Mouse (Mus musculus) stomach, embryonic 15.5 days (tissue): Measurements from ENCODE around the gene Gm49027. TPM values are rescaled to one million over a fixed set of nuclear protein-coding genes. Genes with fewer than 3 reads are reported as not detected.

Source experiments
- ATAC-seq: fragments of 200-750 bp; cut with Nextera tagmentation; 2 replicates; pipeline ENCODE4 v1.8.0; 2017; ENCODE audit warnings: low read depth, moderate number of reproducible peaks, moderate TSS enrichment; ENCODE audit not compliant: insufficient read depth, low FRiP score
- H3K27ac ChIP-seq: fragments of 300-500 bp; sonication (generic); 2 replicates; pipeline ENCODE4 v1.5.1; 2015; ENCODE audit warnings: mild to moderate bottlenecking, inconsistent platforms
- H3K27me3 ChIP-seq: fragments of 300-500 bp; sonication (generic); replicated peaks from 2 replicates; pipeline ENCODE4 v1.6.1; 2015; ENCODE audit warnings: inconsistent platforms
- H3K36me3 ChIP-seq: fragments of 300-500 bp; sonication (generic); 2 replicates; pipeline ENCODE4 v1.6.1; 2015; ENCODE audit warnings: inconsistent platforms
- H3K4me1 ChIP-seq: fragments of 300-500 bp; sonication (generic); 2 replicates; pipeline ENCODE4 v1.6.1; 2015; ENCODE audit warnings: inconsistent platforms
- H3K4me2 ChIP-seq: fragments of 300-500 bp; sonication (generic); 2 replicates; pipeline ENCODE4 v1.6.1; 2015; ENCODE audit warnings: mild to moderate bottlenecking, inconsistent platforms
- H3K4me3 ChIP-seq: fragments of 300-500 bp; sonication (generic); replicated peaks from 2 replicates; pipeline ENCODE4 v1.5.1; 2015; ENCODE audit warnings: inconsistent platforms
- H3K9ac ChIP-seq: fragments of 300-500 bp; sonication (generic); 2 replicates; pipeline ENCODE4 v1.6.1; 2015; ENCODE audit warnings: inconsistent platforms
- H3K9me3 ChIP-seq: fragments of 300-500 bp; sonication (generic); 2 replicates; pipeline ENCODE4 v1.6.1; 2016; ENCODE audit warnings: inconsistent platforms
- WGBS: fragments of 180-500 bp; shearing (Covaris S2); methylation state at CpG from one replicate; pipeline ENCODE4 v1.1.7; 2015; 5-methylcytosine and 5-hydroxymethylcytosine counted together
- polyA plus RNA-seq: library from polyadenylated mRNA; unstranded; fragments of >200 nt; fragmentation: Nextera tagmentation; extraction: Ambion mirVana; gene quantifications from 2 replicates; pipeline ENCODE4 v1.2.1, GENCODE M21; 2015

The Gm49027 gene
- polyA plus RNA-seq, result 7.5 and 8.2 TPM in 2 replicates

DNA sequence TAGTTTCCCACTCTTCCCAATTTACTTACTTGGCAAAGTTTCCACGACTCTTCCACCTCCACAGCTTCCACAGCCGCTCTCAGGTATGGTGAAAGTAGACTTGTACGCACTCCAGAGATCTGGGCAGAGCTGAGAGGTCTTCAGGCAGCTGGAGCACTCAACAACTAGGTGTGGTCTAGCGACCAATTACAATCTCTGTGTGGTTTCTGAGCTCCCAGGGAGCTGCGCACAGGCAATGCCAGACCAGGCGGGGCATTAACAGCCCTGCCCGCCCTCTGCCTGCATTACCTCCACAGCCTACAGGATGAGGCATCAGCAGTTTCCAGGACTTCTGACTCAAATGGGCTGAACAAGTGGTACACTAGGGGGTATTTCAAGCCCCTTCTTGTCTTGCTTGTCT lies at the start of gene Gm49027:
Gm49027 (minus strand) TSS at position 208 of the 400 bp plus-strand sequence.
- ATAC-seq, result no peak
- Histone ChIP-seq H3K27me3 (no peaks in the 10 kb centered on the region), H3K4me1 (peaks cover 11% of the 10 kb centered on the region; the same call in 1 of the 2 replicates), H3K9ac (no peak within 1 kb of the TSS), H3K36me3 (no peaks in the 10 kb centered on the region), H3K4me3 (peak within 1 kb of the TSS; percentile 85), H3K9me3 (no peaks in the 10 kb centered on the region), H3K4me2 (peak within 1 kb of the TSS; percentile 58), H3K27ac (no peak within 1 kb of the TSS)
- WGBS, result 80% methylated on average over 7 of the region's 7 CpGs

- H3K9me3 ChIP-seq, result no peaks in the 10 kb centered on the region
- H3K36me3 ChIP-seq, result no peaks in the 10 kb centered on the region; the same call in 1 of the 2 replicates
- 63% methylated on average over 8 of the region's 8 CpGs for WGBS
- H3K4me3 ChIP-seq, result peak overlapping the region; percentile 83
- ATAC-seq, result no peak; the same call in 1 of the 2 replicates
- no peak overlapping the region for H3K27ac ChIP-seq
- 0 out of 2 replicates have a peak, but pooled peaks cover 4% of the 10 kb centered on the region for H3K4me1 ChIP-seq
- no peaks in the 10 kb centered on the region for H3K27me3 ChIP-seq
- no peak overlapping the region for H3K9ac ChIP-seq
- H3K4me2 ChIP-seq, result peak overlapping the region; percentile 85
Observed at GRCm38 (mm10) chr5:123573362-123573761, 48.1 kb upstream of the Gm49027 start.

DNA sequence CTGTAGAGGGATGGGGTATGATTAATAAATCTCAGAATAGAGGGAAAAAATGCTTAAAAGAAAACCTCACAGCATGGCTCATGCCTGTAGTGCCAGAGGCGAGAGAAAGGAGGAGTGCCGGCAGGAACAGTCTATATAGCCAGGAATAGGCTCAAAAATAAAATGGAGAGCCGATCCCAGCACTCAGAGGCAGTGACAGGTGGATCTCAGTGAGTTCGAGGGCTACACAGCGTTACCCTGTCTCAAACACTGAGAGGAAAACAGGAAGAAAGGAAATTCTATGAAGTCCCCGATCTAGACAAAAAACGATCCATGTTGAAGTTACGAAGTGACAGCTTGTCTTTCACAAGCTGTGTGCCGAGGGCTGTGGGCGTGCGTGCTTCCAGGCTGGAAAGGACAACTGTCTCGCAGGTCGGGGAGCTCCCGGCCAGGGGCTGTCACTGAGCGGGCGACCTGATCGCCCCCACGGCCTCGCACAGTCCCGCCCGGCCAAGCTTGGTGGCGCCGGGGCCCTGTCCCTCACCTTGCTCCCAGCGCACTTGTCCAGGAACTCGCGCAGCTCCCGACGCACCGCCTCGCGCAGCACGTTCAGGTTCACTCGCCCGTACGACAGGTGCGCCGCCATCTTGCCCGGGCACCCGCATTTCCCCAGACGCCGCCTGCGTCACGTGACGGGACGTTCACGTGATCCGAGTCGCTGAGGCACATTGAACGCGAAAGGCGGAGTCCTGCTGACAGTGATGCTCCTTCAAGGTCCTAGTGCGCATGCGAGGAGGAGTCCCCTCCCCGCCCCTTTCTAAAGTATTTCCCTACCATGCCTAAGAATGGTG lies 47.3 kb upstream of the Gm49027 start, which contains the start of gene Vps33a:
Vps33a (minus strand) TSS at position 682 of the 830 bp plus-strand sequence.
- peak within 1 kb of the TSS; percentile 83 for H3K4me3 ChIP-seq
- H3K9me3 ChIP-seq, result no peaks in the 10 kb centered on the region
- ATAC-seq, result peak; percentile 91
- H3K9ac ChIP-seq, result peak within 1 kb of the TSS; percentile 47
- H3K36me3 ChIP-seq, result peaks cover 4% of the 10 kb centered on the region; the same call in 1 of the 2 replicates
- H3K4me2 ChIP-seq, result peak within 1 kb of the TSS; percentile 85
- no peaks in the 10 kb centered on the region for H3K27me3 ChIP-seq
- WGBS, result under 1% methylated on average over 54 of the region's 54 CpGs
- H3K4me1 ChIP-seq, result 0 out of 2 replicates have a peak, but pooled peaks cover 4% of the 10 kb centered on the region
- H3K27ac ChIP-seq, result 0 out of 2 replicates have a peak within 1 kb of the TSS, but pooled peaks have one; percentile 52

- ATAC-seq, result no peak
- Histone ChIP-seq H3K4me3 (no peak overlapping the region), H3K27ac (no peak overlapping the region), H3K9me3 (no peaks in the 10 kb centered on the region), H3K4me1 (no peaks in the 10 kb centered on the region), H3K9ac (no peak overlapping the region), H3K27me3 (no peaks in the 10 kb centered on the region), H3K4me2 (no peak overlapping the region), H3K36me3 (peaks cover 40% of the 10 kb centered on the region; the same call in 1 of the 2 replicates)
- 92% methylated on average over 11 of the region's 11 CpGs for WGBS
Observed at GRCm38 (mm10) chr5:123561128-123561527, 35.8 kb upstream of the Gm49027 start.

DNA sequence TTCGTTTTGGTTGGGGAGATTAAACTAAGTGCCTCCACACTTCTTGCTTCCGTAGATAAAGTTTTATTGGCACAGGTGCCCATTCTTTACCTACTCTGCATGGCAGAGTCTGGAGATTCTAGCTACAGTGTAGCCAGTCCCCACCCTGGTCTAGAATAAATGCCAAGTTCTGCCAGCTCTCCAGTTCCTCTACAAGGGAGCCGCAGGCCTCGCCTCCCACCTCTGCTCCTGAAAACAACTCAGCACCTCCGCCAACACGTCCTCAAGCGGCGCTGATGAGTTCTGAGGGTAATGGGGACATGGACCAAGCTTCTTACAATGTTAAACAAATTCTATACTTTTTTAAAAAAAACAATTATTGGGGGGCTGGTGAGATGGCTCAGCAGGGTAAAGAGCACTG lies 34.3 kb upstream of the Gm49027 start:
- ATAC-seq, result no peak
- no peak overlapping the region for H3K4me2 ChIP-seq
- H3K4me3 ChIP-seq, result no peak overlapping the region
- no peak overlapping the region for H3K27ac ChIP-seq
- H3K27me3 ChIP-seq, result no peaks in the 10 kb centered on the region
- H3K9me3 ChIP-seq, result no peaks in the 10 kb centered on the region
- H3K9ac ChIP-seq, result no peak overlapping the region
- H3K4me1 ChIP-seq, result no peaks in the 10 kb centered on the region
- H3K36me3 ChIP-seq, result peaks cover 35% of the 10 kb centered on the region; the same call in 1 of the 2 replicates
- 89% methylated on average over 8 of the region's 8 CpGs for WGBS

- Histone ChIP-seq H3K36me3 (peaks cover 9% of the 10 kb centered on the region; the same call in 1 of the 2 replicates), H3K4me2 (no peak overlapping the region)
- 71% methylated on average over 2 of the region's 2 CpGs for WGBS
Observed at GRCm38 (mm10) chr5:123556451-123556850, 31.2 kb upstream of the Gm49027 start.

DNA sequence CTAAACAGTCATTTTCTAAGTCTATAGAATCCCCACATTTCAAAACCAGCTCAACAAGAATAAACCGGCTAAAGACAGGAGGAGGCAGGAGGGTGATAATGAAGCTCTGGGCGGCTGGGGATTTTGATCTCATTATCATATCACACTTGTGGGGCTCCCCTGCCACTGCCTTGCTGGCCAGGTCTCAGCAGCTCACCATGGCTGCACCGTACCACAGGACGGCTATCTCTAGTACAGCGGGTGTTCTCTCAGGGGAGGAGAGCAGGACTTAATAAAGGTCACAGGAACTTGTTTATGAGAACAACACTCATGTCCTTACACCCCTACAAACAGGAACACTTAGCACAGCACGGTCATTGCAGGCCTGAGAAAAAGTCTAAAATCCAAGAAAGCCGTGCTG lies 30.4 kb upstream of the Gm49027 start:
- H3K36me3 ChIP-seq, result peaks cover 5% of the 10 kb centered on the region; the same call in 1 of the 2 replicates
- H3K9me3 ChIP-seq, result no peaks in the 10 kb centered on the region
- no peak overlapping the region for H3K4me3 ChIP-seq
- no peaks in the 10 kb centered on the region for H3K27me3 ChIP-seq
- H3K27ac ChIP-seq, result no peak overlapping the region
- peak; percentile 53; the same call in 1 of the 2 replicates for ATAC-seq
- WGBS, result 81% methylated on average over 7 of the region's 7 CpGs
- no peak overlapping the region for H3K9ac ChIP-seq
- no peak overlapping the region for H3K4me2 ChIP-seq
- H3K4me1 ChIP-seq, result no peaks in the 10 kb centered on the region

More at GRCm38 (mm10) chr5:123556451-123556850, 31.2 kb upstream of the Gm49027 start:
- Histone ChIP-seq H3K27me3 (no peaks in the 10 kb centered on the region), H3K4me3 (no peak overlapping the region), H3K27ac (no peak overlapping the region), H3K9me3 (no peaks in the 10 kb centered on the region), H3K9ac (no peak overlapping the region), H3K4me1 (no peaks in the 10 kb centered on the region)
- ATAC-seq, result no peak

DNA sequence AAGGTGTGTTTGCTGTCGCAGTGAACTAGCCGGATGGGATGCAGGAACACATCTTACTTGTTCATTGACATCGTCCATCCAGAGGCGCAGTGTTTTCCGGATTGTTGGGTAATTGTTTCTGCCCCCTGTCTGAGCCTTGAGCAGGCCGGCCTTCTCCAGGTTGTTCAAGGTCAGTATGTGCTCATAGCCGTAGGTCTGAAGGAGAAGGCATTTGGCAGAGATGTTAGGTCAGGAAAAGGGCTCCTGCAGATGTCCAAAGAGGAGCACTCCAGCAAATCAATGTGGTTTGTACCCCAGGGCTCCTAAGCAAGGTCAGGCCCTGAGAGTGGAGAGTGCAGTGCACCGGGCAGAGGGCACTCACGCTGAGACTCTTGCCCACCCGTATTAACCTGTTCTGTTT lies 8.5 kb upstream of the Gm49027 start:
- no peak overlapping the region for H3K27ac ChIP-seq
- no peak for ATAC-seq
- no peak overlapping the region for H3K9ac ChIP-seq
- no peaks in the 10 kb centered on the region for H3K27me3 ChIP-seq
- H3K36me3 ChIP-seq, result peaks cover 28% of the 10 kb centered on the region
- no peak overlapping the region for H3K4me3 ChIP-seq
- H3K4me2 ChIP-seq, result no peak overlapping the region
- no peaks in the 10 kb centered on the region for H3K9me3 ChIP-seq
- 94% methylated on average over 10 of the region's 10 CpGs for WGBS
- H3K4me1 ChIP-seq, result no peaks in the 10 kb centered on the region

GRCm38 (mm10) chr5:123530056-123530455 lies 4.8 kb upstream of the Gm49027 start:
- Histone ChIP-seq H3K4me2 (no peak overlapping the region), H3K4me1 (no peaks in the 10 kb centered on the region), H3K9me3 (no peaks in the 10 kb centered on the region), H3K36me3 (peaks cover 24% of the 10 kb centered on the region), H3K4me3 (no peak overlapping the region), H3K27me3 (no peaks in the 10 kb centered on the region), H3K27ac (no peak overlapping the region), H3K9ac (no peak overlapping the region)
- ATAC-seq, result no peak
- whole genome bisulfite sequencing, result 86% methylated on average over 8 of the region's 8 CpGs

DNA sequence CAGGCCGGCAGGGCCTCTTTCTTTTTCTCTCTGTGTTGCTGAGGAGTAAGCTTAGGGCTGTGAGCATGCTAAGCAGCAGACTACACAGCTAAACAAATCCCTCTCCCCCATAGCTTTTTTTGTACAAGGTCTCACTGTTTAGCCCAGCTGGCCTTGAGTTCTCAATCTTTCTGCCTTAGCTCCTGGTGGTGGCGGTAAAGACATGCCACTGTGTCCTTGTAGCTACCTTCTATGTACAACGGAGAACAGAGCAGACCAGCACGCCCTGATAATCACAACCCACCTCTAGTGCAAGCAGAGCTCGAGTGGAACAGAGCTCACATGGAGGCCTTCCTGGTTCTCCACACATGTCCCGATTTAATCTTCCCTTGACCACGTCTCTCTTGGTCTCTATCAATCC lies 3.4 kb upstream of the Gm49027 start:
- 73% methylated on average over 7 of the region's 7 CpGs for WGBS
- ATAC-seq, result no peak
- Histone ChIP-seq H3K27ac (no peak overlapping the region), H3K9me3 (no peaks in the 10 kb centered on the region), H3K9ac (no peak overlapping the region), H3K4me2 (no peak overlapping the region), H3K4me3 (no peak overlapping the region), H3K4me1 (no peaks in the 10 kb centered on the region; the same call in 1 of the 2 replicates), H3K36me3 (peaks cover 23% of the 10 kb centered on the region), H3K27me3 (no peaks in the 10 kb centered on the region)

DNA sequence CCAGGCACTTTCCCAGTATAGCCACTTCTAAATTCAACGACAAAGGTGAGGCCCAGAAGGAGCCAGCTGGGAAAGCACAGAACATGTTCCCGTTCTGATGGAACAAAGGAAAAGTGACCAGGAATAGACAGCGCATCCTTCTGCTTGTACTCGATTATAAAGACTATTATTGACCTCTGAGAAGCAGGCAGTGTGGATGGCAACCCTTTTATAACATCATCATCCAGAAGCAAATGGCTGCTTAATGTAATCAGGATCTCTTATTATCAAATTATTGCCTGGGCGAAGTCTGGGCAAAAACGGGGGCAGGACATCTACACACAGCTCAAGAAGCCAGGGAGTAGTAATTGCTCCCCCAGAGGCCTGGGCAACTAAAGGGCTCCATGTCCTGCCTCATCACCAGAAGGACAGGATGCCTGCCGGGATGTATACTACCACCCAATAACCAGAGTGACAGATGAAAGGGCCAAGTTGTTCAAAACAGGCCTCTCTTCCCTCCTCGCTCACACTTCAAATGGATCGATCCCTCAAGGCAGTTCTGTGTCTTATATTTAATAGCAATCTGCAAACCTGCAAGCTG lies 718 bp upstream of the Gm49027 start:
- H3K9ac ChIP-seq, result no peak overlapping the region
- no peaks in the 10 kb centered on the region for H3K9me3 ChIP-seq
- no peak for ATAC-seq
- no peak overlapping the region for H3K4me3 ChIP-seq
- WGBS, result 87% methylated on average over 9 of the region's 9 CpGs
- H3K4me1 ChIP-seq, result peaks cover 11% of the 10 kb centered on the region; the same call in 1 of the 2 replicates
- H3K4me2 ChIP-seq, result no peak overlapping the region
- H3K27ac ChIP-seq, result no peak overlapping the region
- H3K27me3 ChIP-seq, result no peaks in the 10 kb centered on the region
- H3K36me3 ChIP-seq, result peaks cover 7% of the 10 kb centered on the region; the same call in 1 of the 2 replicates

- peak; percentile 94 for ATAC-seq
- Histone ChIP-seq H3K27me3 (no peaks in the 10 kb centered on the region), H3K36me3 (no peaks in the 10 kb centered on the region), H3K4me1 (peaks cover 11% of the 10 kb centered on the region; the same call in 1 of the 2 replicates), H3K9me3 (no peaks in the 10 kb centered on the region), H3K4me2 (peak overlapping the region; percentile 58), H3K4me3 (peak overlapping the region; percentile 85), H3K27ac (no peak overlapping the region), H3K9ac (no peak overlapping the region)
- WGBS, result under 1% methylated on average over 26 of the region's 27 CpGs
Observed at GRCm38 (mm10) chr5:123524393-123524750, 916 bp downstream of the Gm49027 start.
